Mouse (Mus musculus) liver, embryonic 14.5 days (tissue): ENCODE measurements around the gene Kif6. TPM values are rescaled to one million over a fixed set of nuclear protein-coding genes. Genes with fewer than 3 reads are reported as not detected.

ENCODE experiments used
- ATAC-seq: fragments of 200-750 bp; cut with Nextera tagmentation; 2 replicates; pipeline ENCODE4 v1.8.0; 2017; ENCODE audit warnings: moderate number of reproducible peaks, mild to moderate bottlenecking, moderate library complexity; ENCODE audit not compliant: insufficient read depth
- DNase-seq, 3 experiments: peaks; one replicate each; pipeline ENCODE4 v3.0.0-alpha.2; 2012 to 2013; ENCODE audit warnings: low read depth in 3 of 3, low spot score in 3 of 3
- H3K27ac ChIP-seq: fragments of 300-500 bp; sonication (generic); 2 replicates; pipeline ENCODE4 v1.5.1; 2014; ENCODE audit warnings: moderate library complexity, mild to moderate bottlenecking, control low read depth, inconsistent platforms
- H3K27me3 ChIP-seq: fragments of 300-500 bp; sonication (generic); 2 replicates; pipeline ENCODE4 v1.6.1; 2014; ENCODE audit warnings: mild to moderate bottlenecking, low read length, moderate library complexity; ENCODE audit not compliant: control insufficient read depth, insufficient read depth
- H3K36me3 ChIP-seq: fragments of 300-500 bp; sonication (generic); replicated peaks from 2 replicates; pipeline ENCODE4 v1.6.1; 2014; ENCODE audit warnings: low read depth; ENCODE audit not compliant: control insufficient read depth, insufficient read depth
- H3K4me1 ChIP-seq, 2 experiments: fragments of 200-500 bp in 1 of 2; fragments of 300-500 bp in 1 of 2; sonication (generic) in 1 of 2; replicated peaks; 2 replicates each; pipeline ENCODE4 v1.6.1; 2012 to 2014; ENCODE audit warnings: antibody characterized with exemption in 1 of 2, inconsistent platforms in 1 of 2, low read length in 1 of 2; ENCODE audit not compliant: control insufficient read depth in 2 of 2, insufficient read depth in 2 of 2
- H3K4me2 ChIP-seq: fragments of 300-500 bp; sonication (generic); 2 replicates; pipeline ENCODE4 v1.6.1; 2014; ENCODE audit warnings: low read depth, mild to moderate bottlenecking, control low read depth, moderate library complexity
- H3K4me3 ChIP-seq, 2 experiments: fragments of 200-500 bp in 1 of 2; fragments of 300-500 bp in 1 of 2; sonication (generic) in 1 of 2; 2 replicates each; pipeline ENCODE4 v1.5.1; 2012 to 2014; ENCODE audit warnings: low read depth in 2 of 2, low read length in 2 of 2, mild to moderate bottlenecking in 2 of 2, control low read depth in 1 of 2, inconsistent platforms in 1 of 2, moderate library complexity in 1 of 2; ENCODE audit not compliant: insufficient read depth in 1 of 2
- H3K9ac ChIP-seq: fragments of 300-500 bp; sonication (generic); replicated peaks from 2 replicates; pipeline ENCODE4 v1.6.1; 2014; ENCODE audit warnings: mild to moderate bottlenecking, control low read depth, moderate library complexity
- H3K9me3 ChIP-seq: fragments of 300-500 bp; sonication (generic); 2 replicates; pipeline ENCODE4 v1.6.1; 2016; ENCODE audit warnings: low read length, mixed read lengths; ENCODE audit not compliant: control insufficient read depth
- CTCF ChIP-seq: IDR thresholded peaks from 2 replicates; pipeline ENCODE4 v1.5.1; 2016; ENCODE audit warnings: antibody characterized with exemption, low read depth, control low read depth
- EP300 ChIP-seq: IDR thresholded peaks from 2 replicates; pipeline ENCODE4 v1.6.1; 2016; ENCODE audit warnings: antibody characterized with exemption, low read depth
- WGBS: fragments of 180-500 bp; shearing (Covaris S2); extraction: QIAGEN DNeasy Blood & Tissue Kit; methylation state at CpG from one replicate; pipeline ENCODE4 v1.1.7; 2014; ENCODE audit not compliant: insufficient replicate concordance; 5-methylcytosine and 5-hydroxymethylcytosine counted together
- polyA plus RNA-seq, 2 experiments: library from polyadenylated mRNA; depleted of rRNA in 1 of 2; stranded (reverse) in 1 of 2; unstranded in 1 of 2; fragments of >200 nt; fragmentation: Nextera tagmentation in 1 of 2; extraction: Ambion mirVana in 1 of 2; gene quantifications; 2 replicates each; pipeline versions ENCODE4 v1.2.1 to v1.2.3; 2012 to 2014

Kif6 gene
- polyA plus RNA-seq, 2 experiments, result 0.06 TPM; not detected in 1

DNA sequence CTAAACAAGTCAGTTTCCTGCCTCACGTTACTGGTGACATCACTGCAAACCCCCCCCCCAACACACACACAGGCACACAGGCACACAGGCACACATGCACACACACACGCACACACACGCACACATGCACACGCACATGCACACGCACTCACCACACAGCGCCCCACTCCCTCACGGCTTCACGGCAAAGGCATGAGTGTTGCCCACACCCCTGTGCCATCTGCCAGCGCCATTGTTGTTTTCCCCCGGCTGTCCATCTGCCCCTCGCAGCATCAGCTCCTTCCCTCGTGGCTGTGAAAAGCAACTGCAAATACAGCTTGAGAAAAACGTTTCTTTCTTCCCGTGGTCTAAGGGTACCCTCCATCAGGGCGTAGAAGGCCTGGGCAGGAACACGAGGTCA, 275.9 kb downstream of the Kif6 start:
- 65% methylated on average over 16 of the region's 16 CpGs for WGBS
- no peak for ATAC-seq
- no peak overlapping the region for H3K27ac ChIP-seq
- no peaks in the 10 kb centered on the region for H3K4me1 ChIP-seq
- TF ChIP-seq CTCF (no peak), EP300 (no peak)
- no peak overlapping the region for H3K4me2 ChIP-seq
- no peaks in the 10 kb centered on the region for H3K36me3 ChIP-seq
- no peaks in the 10 kb centered on the region for H3K9me3 ChIP-seq
- no peaks in the 10 kb centered on the region for H3K27me3 ChIP-seq
- DNase-seq, result no peak
- no peak overlapping the region for H3K9ac ChIP-seq
- H3K4me3 ChIP-seq, result no peak overlapping the region

DNA sequence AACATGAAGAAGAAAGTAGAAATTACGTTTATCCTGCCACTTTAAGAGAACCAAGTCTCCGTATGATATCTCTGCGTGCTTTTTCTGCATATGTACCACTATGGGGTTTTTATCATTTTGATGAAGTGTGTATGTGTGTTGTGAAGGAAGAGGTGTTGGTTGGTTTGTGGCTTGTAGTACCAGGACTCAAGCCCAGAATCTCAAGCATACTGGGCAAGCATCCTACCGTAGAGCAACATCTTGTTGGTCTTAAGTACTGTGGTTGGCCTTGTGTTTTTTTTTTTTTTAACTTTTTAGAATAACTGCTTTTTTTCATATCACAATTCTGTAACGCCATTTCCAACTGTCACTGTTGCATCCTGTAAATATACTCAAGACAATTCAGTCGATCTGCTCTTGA, 277.5 kb downstream of the Kif6 start:
- Histone ChIP-seq H3K4me3 (no peak overlapping the region), H3K36me3 (no peaks in the 10 kb centered on the region), H3K4me1 (no peaks in the 10 kb centered on the region), H3K27me3 (no peaks in the 10 kb centered on the region), H3K9me3 (no peaks in the 10 kb centered on the region), H3K9ac (no peak overlapping the region), H3K4me2 (no peak overlapping the region), H3K27ac (no peak overlapping the region)
- TF ChIP-seq EP300 (no peak), CTCF (no peak)
- 64% methylated on average over 6 of the region's 6 CpGs for WGBS
- no peak for ATAC-seq
- DNase-seq, result no peak

DNA sequence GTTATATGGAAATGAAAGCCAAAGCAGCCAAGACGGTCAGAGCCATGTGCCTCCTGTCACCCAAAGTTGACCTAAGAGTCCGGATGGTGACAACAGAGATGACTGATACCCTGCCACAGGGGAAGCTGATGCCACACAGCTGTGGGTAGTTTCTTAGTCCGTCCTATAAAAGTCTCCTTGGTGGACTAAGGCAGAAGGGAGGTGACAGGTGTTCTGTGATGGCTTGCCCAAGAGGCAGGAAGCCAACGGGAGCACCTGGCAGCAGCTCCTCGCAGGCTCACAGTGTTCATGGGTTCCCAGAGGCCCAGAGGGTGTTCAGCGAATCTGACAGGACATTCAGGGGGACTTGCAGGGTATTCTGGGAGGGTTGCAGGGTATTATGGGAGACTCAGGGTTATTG, 279.5 kb downstream of the Kif6 start:
- Histone ChIP-seq H3K4me3 (no peak overlapping the region), H3K27me3 (no peaks in the 10 kb centered on the region), H3K36me3 (no peaks in the 10 kb centered on the region), H3K9ac (no peak overlapping the region), H3K9me3 (no peaks in the 10 kb centered on the region), H3K4me2 (no peak overlapping the region), H3K27ac (no peak overlapping the region), H3K4me1 (no peaks in the 10 kb centered on the region)
- DNase-seq (no peak), ATAC-seq (no peak)
- WGBS, result 60% methylated on average over 6 of the region's 6 CpGs
- TF ChIP-seq CTCF, result no peak
- TF ChIP-seq EP300, result no peak

DNA sequence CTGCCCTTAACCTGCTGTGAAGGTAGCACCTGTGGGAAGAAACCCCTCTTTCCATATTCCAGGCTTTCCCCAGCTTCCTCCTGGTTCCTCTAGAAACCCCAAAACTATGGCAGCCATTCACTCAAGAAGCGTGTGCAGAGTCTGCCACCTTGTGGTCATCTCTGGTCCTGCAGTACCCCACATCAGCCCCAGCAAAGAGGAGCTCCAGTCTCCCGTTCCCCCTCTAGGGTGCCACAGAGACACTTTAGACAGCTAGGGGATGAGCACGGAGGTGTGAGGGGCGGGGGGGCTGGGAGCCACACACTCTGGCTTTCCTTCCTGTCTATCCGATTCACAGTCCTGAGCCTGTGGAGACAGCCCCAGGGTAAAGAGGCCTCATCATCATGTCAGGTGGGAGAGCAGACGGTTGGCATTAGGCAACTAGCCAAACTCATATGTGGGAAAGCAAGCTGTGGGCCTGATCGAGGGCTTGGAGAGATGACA, 284.0 kb downstream of the Kif6 start:
- Histone ChIP-seq H3K4me2 (no peak overlapping the region), H3K9ac (no peak overlapping the region), H3K4me3 (no peak overlapping the region), H3K27me3 (no peaks in the 10 kb centered on the region), H3K9me3 (no peaks in the 10 kb centered on the region), H3K36me3 (no peaks in the 10 kb centered on the region), H3K27ac (no peak overlapping the region), H3K4me1 (no peaks in the 10 kb centered on the region)
- TF ChIP-seq CTCF (peak; percentile 92), EP300 (no peak)
- WGBS, result 8% methylated on average over 7 of the region's 7 CpGs
- DNase-seq (peak; percentile 2 to 20 (median 7)), ATAC-seq (no peak)

DNA sequence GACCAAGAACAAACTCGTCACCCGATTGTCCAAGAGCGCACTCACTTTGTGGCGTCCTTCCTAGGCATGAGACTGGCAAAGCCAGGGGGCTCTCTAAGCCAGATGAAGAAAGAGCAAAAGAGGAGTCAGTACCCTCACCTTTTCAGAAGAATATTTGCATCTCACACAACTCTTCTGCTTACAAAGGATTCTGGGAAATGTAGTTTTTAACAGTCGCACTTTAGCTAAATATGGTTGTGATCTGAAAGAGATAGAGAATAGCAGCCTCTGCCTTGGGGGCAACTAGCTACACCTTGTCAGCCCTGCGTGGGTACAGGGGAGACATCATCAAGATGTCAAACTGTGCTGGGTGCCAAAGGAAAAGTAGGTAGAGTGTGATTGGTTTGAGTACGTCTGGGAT, 287.7 kb downstream of the Kif6 start:
- no peaks in the 10 kb centered on the region for H3K36me3 ChIP-seq
- no peak overlapping the region for H3K9ac ChIP-seq
- no peak for DNase-seq
- H3K9me3 ChIP-seq, result no peaks in the 10 kb centered on the region
- no peak for ATAC-seq
- no peak overlapping the region for H3K4me3 ChIP-seq
- WGBS, result 65% methylated on average over 7 of the region's 7 CpGs
- no peak overlapping the region for H3K27ac ChIP-seq
- H3K4me2 ChIP-seq, result no peak overlapping the region
- H3K4me1 ChIP-seq, result no peaks in the 10 kb centered on the region
- no peaks in the 10 kb centered on the region for H3K27me3 ChIP-seq
- TF ChIP-seq EP300 (no peak), CTCF (no peak)
